Mouse (Mus musculus) spleen, postnatal 36 days (tissue): ENCODE measurements at regions not wholly inside any gene's neighbourhood (a gene's known extent, or its start where the extent isn't known, plus 50 kb on each side); places are given as distances from the start of the nearest gene placed in this dataset.

ENCODE experiments used
- DNase-seq, 2 experiments: peaks; one replicate each; pipeline ENCODE4 v3.0.0; 2022; ENCODE audit warnings: low spot score in 2 of 2, mixed read lengths in 1 of 2

- DNase-seq, result no peak
Measured at GRCm38 (mm10) chr6:41126855-41127254, 91.5 kb upstream of the 2210010C04Rik start.

- DNase-seq, result no peak
Measured at GRCm38 (mm10) chr6:41121641-41122040, 86.3 kb upstream of the 2210010C04Rik start.

DNA sequence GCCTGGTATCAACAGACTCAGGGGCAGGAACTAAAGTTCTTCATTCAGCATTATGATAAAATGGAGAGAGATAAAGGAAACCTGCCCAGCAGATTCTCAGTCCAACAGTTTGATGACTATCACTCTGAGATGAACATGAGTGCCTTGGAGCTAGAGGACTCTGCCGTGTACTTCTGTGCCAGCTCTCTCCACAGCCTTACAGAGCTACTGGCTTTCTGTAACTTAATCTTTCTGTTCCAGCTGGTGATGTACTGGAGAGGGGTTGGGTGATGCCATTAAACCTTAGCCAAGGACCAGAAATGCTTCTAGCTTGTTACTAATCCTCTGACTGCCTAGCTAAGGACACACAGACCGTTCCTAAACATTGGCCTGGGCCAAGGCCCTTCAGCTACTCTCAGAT, 83.9 kb upstream of the 2210010C04Rik start:
- DNase-seq, result no peak

GRCm38 (mm10) chr6:41118201-41118976, 83.1 kb upstream of the 2210010C04Rik start:
- peak; percentile 54 to 65 for DNase-seq

DNA sequence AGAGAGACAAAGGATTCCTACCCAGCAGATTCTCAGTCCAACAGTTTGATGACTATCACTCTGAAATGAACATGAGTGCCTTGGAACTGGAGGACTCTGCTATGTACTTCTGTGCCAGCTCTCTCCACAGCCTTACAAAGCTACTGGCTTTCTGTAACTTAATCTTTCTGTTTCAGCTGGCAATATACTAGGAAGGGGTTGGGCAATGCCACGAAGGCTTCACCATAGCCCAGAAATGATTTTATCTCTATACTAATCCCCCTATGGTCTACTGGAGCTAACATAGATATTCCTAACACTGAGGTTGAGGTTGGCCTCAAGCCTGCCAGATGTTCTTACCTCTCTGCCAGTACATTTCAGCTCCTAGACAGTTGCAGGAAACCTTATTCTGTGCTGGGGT, 78.6 kb upstream of the 2210010C04Rik start:
- no peak for DNase-seq

- peak; percentile 48 to 52 for DNase-seq
Measured at GRCm38 (mm10) chr6:41112861-41113610, 77.7 kb upstream of the 2210010C04Rik start.

- no peak for DNase-seq
Measured at GRCm38 (mm10) chr6:41111829-41112228, 76.5 kb upstream of the 2210010C04Rik start.

GRCm38 (mm10) chr6:41108897-41109296, 73.6 kb upstream of the 2210010C04Rik start:
- no peak for DNase-seq

- peak; percentile 11 to 22 for DNase-seq
Measured at GRCm38 (mm10) chr6:41103689-41104400, 68.5 kb upstream of the 2210010C04Rik start.

GRCm38 (mm10) chr6:41101997-41102396, 66.7 kb upstream of the 2210010C04Rik start:
- DNase-seq, result no peak

DNA sequence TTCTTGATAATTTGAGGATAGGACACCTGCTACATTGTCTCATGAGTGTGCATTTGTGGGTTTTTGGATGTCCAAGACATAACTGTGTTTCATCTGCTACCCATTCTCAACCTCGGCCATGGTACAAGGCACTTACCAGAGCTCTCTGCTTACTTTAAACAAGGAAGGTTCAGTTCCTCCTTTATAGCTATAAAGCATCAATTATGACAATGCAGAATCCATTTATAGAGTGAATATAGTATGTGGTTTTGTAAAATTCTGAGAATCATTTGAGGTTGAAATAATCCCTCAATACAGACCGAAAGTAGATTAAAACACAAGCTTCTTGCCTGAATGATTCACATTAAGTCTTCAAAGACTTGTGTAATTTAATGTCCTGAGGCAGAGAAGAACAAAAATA, 64.9 kb upstream of the 2210010C04Rik start:
- DNase-seq, result no peak

DNA sequence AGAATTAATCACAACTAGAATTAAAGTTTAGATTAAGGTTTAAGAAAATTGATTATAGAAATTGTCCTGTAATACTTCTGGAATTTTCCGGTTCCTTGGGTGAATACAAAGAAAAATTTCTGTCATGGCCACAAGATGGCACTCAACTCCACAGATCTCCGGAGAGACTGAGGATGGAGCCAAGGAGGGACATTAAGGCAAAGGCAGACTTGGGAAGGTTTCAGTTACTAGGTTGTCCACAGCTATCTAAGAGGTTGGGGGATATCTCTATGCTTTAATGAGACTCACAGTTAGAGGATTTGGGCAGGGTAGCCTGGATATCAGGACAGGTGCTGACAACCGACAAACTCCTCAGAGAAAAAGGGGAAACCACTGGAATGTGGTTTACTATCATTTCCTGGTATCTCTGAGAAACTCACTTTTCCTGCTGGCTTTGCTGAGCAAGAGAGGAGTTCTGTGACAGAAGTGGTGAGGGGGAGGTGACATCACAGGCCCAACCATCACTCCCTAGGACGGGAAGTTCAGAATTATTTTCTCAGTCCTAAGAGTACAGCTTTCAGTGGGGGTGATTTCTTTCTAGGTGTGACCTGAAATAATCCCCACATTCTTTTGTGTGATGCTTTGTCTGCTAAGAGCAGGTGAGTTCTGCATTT, 56.0 kb upstream of the 2210010C04Rik start:
- no peak for DNase-seq
